Mouse (Mus musculus): ENCODE results near the gene Cmtm8.

The Cmtm8 gene

DNA sequence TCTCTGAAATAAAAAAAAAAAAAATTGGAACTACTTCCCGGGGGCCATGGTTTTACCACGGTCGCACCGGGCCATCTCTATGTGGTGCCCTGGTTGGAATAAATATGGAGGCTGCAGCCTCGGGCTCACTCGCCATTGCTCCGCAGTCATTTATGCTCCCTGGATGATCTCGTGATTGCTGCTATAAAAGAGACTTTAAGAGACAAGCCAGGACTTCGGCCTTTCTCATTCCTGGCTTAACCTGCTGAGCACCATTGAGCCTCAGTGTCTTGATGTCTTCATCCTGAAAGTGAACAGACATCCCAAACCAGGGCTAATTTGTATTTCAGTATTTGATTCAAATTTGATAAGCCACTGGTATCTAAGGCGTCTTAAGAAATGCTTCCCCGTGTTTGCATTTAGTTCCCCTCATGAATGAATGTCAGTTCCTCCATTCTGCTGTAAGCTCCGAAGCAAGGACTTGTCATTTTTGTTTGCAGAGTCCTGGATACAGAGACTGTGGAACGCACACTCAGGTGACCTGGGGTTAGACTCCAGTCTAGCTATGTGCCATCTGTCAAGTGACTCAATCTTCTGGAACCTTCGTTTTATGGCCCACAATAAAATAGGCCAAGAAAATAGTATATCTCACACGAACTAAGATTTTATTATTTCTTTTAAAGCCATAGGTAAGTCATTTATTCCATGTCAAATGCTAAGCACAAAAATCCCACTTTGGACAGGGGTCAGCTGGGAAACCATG lies 22.2 kb downstream of the Cmtm8 start:
- DNase-seq = no peak

DNA sequence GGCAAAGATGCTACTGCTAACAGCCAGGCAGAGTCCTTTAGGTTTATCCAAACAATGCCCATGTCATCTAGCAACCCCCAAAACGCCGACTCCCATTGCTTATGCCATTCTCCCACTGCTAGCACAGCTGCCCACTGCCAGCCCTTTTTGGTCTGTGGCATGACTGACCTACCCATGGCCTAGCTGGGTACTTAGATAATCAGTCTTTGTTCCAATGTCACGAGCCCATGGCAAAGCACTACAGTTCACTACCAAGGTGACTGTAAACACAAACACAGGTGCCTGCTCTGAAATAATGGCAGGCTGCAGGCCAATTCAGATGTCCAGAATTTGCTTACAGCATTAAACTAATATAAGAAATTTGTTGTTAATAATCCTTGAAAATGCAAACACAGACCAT lies 25.0 kb downstream of the Cmtm8 start:
- no peak for DNase-seq

DNA sequence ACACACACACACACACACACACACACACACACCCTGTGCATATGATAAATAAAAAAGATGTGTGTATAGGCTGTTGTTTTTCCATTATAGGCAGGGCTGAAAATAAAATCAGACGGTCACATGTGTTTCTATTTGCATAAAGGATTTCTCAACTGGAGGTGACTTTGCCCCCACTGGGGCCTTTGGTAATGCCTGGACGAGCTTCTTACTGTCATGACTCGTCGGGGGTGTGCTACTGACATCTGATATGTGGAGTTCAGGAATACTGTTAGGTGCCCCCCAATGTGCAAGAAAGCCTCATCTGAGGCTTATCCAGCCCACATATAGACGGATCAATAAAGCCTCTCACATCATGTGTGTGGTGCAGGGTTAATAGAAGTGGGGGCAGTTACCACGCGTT lies 26.9 kb downstream of the Cmtm8 start:
- DNase-seq = peak; percentile 13

GRCm38 (mm10) chr9:114816121-114816520 lies 27.8 kb downstream of the Cmtm8 start:
- DNase-seq = no peak

GRCm38 (mm10) chr9:114815315-114815714 lies 28.6 kb downstream of the Cmtm8 start:
- peak; percentile 28 for DNase-seq

GRCm38 (mm10) chr9:114812001-114812400 lies 32.0 kb downstream of the Cmtm8 start:
- DNase-seq = no peak

GRCm38 (mm10) chr9:114810837-114811236 lies 33.1 kb downstream of the Cmtm8 start:
- DNase-seq = no peak

DNA sequence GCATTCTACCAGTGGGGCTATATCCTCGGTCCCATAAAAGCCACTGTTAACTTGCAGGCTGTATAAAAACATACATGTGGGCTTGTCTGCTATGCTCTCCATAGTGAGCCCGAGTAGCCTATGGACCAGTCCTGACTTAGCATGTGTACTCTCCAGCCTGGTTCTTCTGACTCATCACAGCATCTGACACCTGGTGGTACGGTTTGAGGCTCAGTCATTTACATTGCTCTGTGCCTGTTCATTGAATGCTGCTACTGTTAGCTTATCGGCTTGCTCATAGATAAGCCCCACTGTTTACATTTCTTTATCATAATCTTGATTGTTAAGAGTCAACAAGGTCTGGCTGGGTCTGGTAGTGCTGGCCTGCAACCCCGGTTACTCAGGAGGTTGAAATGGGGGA lies 35.3 kb downstream of the Cmtm8 start:
- DNase-seq = no peak

GRCm38 (mm10) chr9:114807261-114807660 lies 36.7 kb downstream of the Cmtm8 start:
- DNase-seq = no peak

- DNase-seq = peak; percentile 21
These were observed 38.7 kb downstream of the Cmtm8 start for GRCm38 (mm10) chr9:114805151-114805671.

DNA sequence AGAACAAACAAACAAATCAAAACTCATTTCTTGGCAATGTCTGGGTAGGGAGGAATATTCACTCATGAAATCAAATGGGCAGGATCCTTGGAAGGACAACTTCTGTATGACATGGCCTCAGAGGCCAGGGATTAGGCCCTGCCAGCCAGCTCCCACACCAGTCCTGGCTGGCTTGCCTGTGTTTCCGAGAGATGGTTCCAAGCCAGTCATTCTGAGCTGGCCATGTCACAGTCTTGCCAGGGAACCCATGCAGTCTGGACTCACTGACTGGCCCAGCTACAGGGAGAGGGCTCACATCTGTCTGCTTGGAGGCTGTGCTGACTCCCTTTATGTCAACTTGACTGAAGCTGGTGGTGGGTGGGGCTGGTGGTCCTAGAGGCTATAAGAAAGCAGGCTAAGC lies 41.8 kb downstream of the Cmtm8 start:
- no peak for DNase-seq

- no peak for DNase-seq
These were observed 42.7 kb downstream of the Cmtm8 start for GRCm38 (mm10) chr9:114801301-114801700.

DNA sequence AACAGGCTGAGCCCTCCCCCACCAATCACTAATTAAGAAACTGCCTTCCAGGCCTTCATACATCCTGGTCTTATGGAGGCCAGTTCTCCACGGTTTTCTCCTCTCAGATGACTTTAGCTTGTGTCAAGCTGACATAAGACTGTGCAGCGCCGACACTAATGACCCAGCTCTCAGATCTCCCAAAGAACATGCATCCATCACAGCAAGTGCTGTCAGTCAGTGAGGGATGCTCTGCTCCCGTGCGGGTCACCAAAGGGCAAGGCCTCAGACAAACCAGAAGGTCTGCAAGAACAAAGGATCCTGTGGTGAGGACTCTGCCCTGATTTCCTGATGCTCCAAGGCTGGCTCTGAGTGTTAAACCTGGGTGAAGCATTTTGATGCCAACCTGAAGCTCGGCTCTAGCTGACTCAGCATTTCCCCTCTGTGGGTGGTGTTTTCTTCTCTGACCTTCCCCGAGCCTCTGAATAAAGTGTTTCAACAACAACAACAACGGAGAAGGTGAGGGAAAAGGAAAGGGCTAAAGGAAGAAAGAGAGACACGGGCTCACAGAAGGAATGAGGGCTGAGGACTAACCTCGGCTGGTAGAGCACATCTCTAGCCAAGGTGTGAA lies 44.4 kb downstream of the Cmtm8 start:
- DNase-seq = no peak

DNA sequence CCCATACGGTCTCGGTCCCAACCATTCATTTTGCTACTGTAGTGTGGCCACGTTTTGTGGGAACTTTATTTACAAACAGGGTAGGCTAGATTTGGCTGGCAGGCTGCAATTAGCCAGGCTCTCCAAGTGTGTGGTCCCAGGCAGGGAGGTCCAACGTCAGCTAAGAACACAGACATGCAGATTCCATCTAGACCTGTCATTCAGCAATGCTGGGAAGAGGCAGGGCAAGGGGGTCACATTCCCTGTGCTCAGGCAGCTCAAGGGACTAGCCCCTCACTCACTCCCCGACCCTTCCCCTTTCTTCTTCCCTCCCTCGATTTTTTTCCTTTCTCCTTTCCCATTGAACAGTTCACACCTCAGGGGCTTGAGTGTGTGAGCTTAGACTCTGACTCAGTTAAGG lies 45.1 kb downstream of the Cmtm8 start:
- no peak for DNase-seq

GRCm38 (mm10) chr9:114797329-114798004 lies 46.5 kb downstream of the Cmtm8 start:
- DNase-seq = peak; percentile 78

DNA sequence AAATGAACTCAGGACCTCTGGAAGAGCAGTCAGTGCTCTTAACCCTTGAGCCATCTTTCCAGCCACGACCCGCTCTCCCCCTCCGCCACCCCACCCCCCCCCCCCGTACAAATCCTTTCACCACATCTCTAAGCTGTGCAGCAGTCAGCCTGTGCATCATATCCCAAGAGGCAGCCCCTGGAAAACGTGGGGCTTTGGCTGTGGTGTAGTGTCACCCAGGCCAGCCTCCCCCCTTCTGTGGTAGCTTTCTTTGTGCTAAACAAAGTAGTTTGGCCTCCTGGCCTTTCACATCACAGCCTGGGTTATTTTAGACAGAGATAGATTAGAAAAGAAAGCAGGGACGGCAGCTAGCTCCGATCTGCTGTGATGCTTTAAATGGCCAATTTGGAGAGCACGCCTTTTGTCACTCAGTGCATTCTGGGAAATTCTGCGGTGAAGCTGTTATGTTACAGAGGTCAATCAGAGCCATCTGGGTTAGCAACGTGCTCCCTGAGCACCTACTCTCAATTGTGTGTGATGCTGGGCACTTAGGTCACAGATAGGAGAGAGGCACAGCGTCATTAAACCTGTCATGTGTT lies 47.4 kb downstream of the Cmtm8 start:
- no peak for DNase-seq

DNA sequence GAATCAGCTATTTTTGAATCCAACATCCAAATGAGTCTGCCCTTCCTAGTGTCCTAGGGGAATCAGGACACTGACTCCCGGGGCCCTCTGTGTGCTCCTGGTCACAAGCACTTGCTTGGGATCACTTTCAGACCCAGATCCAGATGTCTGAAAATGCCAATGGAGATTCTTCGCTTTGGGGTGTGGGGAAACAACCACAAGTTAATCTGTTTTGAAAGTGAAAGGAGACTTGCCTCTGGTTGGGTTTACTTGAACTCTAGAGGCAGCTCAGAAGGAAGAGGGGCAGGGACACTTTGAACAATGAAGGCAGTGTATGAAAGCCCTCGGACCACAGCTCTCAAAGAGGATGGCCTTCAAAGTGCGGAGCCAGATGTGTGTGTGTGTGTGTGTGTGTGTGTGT lies 49.5 kb downstream of the Cmtm8 start:
- DNase-seq = no peak

- DNase-seq = peak; percentile 19
These were observed 50.1 kb downstream of the Cmtm8 start for GRCm38 (mm10) chr9:114793764-114794295.

DNA sequence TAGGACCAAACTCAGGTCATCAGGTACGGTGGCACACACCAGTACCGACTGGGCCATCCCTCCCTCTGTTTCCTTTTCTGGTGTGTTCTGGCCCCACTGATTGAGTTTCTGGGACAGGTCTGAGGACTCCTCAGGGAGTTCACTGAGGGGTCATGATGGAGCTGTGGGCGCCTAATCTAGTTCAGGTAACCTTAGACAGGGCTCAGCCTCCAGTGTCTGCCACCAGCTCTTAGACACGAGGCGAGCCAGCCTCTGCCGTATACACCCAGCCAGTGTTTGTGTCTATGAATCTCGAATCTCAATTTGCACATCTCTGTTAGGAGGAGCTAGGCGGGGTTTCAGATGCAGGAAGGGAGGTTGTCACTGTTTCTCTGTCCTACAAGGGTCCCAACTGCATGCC lies 54.0 kb downstream of the Cmtm8 start:
- no peak for DNase-seq

- no peak for DNase-seq
These were observed 54.4 kb downstream of the Cmtm8 start for GRCm38 (mm10) chr9:114789557-114789956.

DNA sequence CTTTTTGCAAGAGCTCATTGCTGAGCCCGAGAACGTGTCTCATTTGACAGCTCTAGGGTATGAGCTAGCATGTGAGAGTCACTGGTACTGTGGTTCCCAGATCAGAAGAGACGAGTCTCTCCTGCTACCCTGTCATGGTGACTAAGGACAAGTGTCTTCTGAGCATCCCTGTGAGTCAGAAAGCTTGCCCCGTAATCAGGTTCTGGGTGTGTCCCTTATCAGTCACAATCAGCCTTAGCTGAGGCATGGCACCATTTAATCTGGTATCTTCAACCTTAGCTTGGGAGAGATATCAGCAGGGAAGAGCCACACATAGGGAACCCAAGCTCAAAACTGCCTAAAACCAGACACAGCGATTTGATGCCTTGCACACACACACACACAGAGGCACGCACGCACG lies 55.3 kb downstream of the Cmtm8 start:
- DNase-seq = no peak

DNA sequence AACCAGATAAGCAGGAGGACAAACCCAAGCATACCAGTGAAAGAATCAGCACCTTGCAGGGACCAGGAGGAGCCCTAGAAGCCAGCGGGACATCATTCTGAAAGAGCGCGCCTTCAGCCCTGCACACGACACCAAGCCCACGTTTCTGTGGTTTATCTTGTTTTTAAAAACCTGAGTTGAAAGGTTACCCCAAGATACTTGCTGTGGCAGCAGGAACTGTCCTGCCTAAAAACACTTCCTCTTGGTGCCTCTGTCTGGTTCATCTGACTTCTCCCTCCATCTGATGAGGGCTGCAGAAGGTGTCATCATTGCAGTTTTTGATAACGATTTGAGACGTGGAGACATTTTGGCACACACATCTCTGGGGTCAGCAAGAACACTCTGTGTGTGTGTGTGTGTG lies 56.2 kb downstream of the Cmtm8 start:
- DNase-seq = no peak

DNA sequence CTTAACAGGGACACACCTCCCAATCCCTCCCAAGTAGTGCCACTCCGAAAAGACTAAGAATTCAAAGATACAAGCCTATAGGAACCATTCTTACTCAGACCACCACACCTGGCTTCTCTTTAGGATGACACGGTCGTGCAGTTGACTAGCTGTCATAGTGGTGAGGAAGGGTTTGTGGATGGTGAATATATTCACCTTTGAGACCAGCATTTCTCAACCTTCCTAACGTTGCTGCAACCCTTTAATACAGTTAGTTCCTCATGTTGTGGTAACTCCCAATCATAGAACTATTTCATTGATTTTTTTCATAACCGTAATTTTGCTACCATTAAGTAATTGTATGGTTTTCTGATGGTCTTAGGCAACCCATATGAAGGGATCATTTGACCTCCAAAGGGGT lies 56.8 kb downstream of the Cmtm8 start:
- DNase-seq = no peak

All from liver (tissue).